Mouse (Mus musculus): ENCODE measurements around the gene Usp8.
A peak's percentile ranks its signal among the peaks of the same experiment; 100 is the strongest.

Gene Usp8

GRCm38 (mm10) chr2:126743389-126743788, 36.3 kb downstream of the Usp8 start:
- no peak for DNase-seq

- DNase-seq, result no peak
Measured at GRCm38 (mm10) chr2:126755664-126756063, 48.5 kb downstream of the Usp8 start.

GRCm38 (mm10) chr2:126759351-126759750, 52.2 kb downstream of the Usp8 start:
- DNase-seq, result no peak

GRCm38 (mm10) chr2:126765867-126766582, 58.9 kb downstream of the Usp8 start:
- no peak for DNase-seq

GRCm38 (mm10) chr2:126767599-126767998, 60.5 kb downstream of the Usp8 start:
- DNase-seq, result no peak

GRCm38 (mm10) chr2:126768194-126768593, 61.1 kb downstream of the Usp8 start:
- DNase-seq, result no peak

- DNase-seq, result no peak
Measured at GRCm38 (mm10) chr2:126769431-126770181, 62.5 kb downstream of the Usp8 start.

GRCm38 (mm10) chr2:126772217-126772616, 65.1 kb downstream of the Usp8 start:
- DNase-seq, result no peak

- no peak for DNase-seq
Measured at GRCm38 (mm10) chr2:126775951-126776350, 68.8 kb downstream of the Usp8 start.

GRCm38 (mm10) chr2:126776416-126776815, 69.3 kb downstream of the Usp8 start:
- no peak for DNase-seq

- peak in 1 of 2 experiments; percentile 15 for DNase-seq
Measured at GRCm38 (mm10) chr2:126778806-126779205, 71.7 kb downstream of the Usp8 start.

- no peak for DNase-seq
Measured at GRCm38 (mm10) chr2:126780286-126780685, 73.2 kb downstream of the Usp8 start.

GRCm38 (mm10) chr2:126781478-126781877, 74.3 kb downstream of the Usp8 start:
- no peak for DNase-seq

GRCm38 (mm10) chr2:126782433-126782832, 75.3 kb downstream of the Usp8 start:
- peak; percentile 76 for DNase-seq

GRCm38 (mm10) chr2:126783370-126783769, 76.2 kb downstream of the Usp8 start, which contains the start of gene Usp50:
Gene Usp50, minus strand, starts transcription at chr2:126783470.
- no peak for DNase-seq

- no peak for DNase-seq
Measured at GRCm38 (mm10) chr2:126787721-126788342, 80.7 kb downstream of the Usp8 start.

GRCm38 (mm10) chr2:126792611-126793010, 85.5 kb downstream of the Usp8 start:
- DNase-seq, result no peak

- DNase-seq, result no peak
Measured at GRCm38 (mm10) chr2:126795708-126796107, 88.6 kb downstream of the Usp8 start.

- DNase-seq, result no peak
Measured at GRCm38 (mm10) chr2:126798455-126798854, 91.3 kb downstream of the Usp8 start.

GRCm38 (mm10) chr2:126801980-126802379, 94.9 kb downstream of the Usp8 start:
- no peak for DNase-seq

Data from kidney, adult 8-10 months (tissue).